Mouse (Mus musculus) megakaryocyte, adult 5-6 weeks (primary cell): ENCODE measurements around the gene Mapkapk2. TPM values are rescaled to one million over a fixed set of nuclear protein-coding genes. Genes with fewer than 3 reads are reported as not detected.

ENCODE experiments used
- ATAC-seq: 2 replicates; pipeline ENCODE4 v1.8.0; 2016; ENCODE audit warnings: mild to moderate bottlenecking, inconsistent platforms; ENCODE audit not compliant: poor library complexity, severe bottlenecking
- total RNA-seq, 2 experiments: library from RNA; stranded (forward) in 1 of 2; stranded (reverse) in 1 of 2; fragments of 153-499, 151-499 nt in 1 of 2; fragments of 221-1000, 200-1000 nt in 1 of 2; gene quantifications; 2 replicates each; pipeline versions ENCODE4 v1.2.3 to v1.2.4; 2015 to 2017

Mapkapk2 gene
- total RNA-seq, 2 experiments from 2014 or later = 215 to 216 TPM

DNA sequence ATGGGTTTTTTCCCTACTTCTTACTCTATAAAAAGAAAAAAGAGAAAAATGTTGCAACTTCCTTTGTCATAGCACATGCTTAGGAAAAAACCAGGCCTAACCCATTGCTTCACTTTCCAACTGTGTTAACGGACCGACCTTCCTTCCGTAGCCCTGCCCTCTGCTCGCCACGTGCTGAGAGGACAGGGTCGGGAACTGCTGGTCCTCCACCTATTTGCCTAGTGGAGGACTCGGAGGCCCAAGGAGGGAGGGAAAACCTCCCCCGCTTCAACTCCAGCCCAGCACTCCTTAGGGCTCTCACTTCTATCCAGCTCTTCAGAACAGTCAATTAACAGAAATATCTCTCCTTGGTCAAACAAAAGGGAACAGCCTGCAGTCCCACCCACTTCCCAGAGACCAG lies 13.3 kb downstream of the Mapkapk2 start:
- ATAC-seq = peak; percentile 67

DNA sequence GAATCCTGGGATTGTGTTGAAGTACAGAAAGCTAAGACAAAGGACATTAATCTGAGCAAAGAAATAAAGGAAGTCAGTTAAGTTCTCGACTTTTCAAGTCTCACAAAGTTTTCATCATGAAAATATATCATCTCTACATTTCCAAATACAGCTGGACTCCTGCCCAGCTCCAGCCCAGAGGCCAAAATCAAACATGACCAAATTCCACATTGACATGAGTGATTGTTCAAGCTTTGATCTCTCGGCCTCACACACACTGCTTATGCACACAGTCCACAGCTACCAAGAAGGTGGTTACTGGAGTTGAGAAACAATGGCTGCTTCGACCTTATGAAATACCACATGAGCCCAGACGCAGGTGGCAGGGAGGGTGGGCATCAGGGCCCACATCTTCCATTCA lies 14.0 kb downstream of the Mapkapk2 start:
- no peak; the same call in 1 of the 2 replicates for ATAC-seq

DNA sequence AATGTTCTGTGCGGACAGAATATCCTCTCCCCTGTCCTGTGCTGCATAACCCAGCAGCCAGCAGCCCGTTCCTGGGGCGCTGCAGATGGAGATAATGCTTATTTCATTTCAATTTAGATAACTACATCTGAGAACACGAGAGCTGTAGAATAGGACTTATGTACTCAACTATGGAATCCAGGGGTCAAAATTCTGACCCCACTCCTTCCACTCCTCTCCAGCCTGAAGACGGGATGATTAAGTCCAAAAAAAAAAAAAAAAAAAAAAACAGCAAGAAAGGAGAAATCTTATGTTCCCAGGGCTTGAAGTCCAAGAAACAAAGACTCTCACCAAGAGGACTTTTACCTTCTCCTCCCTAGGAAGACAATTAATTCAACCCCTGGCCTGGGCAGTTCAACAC lies 14.5 kb downstream of the Mapkapk2 start:
- no peak for ATAC-seq

DNA sequence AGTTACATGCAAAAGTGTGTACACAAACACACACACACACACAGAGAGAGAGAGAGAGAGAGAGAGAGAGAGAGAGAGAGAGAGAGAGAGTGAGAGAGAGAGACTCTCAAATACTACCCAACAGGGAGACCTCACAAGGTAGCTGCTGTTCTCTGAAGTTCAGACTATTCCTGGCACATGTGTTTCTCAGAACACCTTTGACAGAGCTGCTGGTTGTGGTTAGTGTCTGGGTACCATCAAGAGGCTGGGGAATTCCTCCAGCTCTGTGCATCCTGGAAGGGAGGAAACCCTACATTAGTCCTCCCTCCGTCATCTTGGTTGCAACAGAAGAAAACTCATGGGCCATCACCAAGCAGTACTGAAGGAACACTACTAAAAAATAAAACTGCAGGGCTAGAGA lies 16.9 kb downstream of the Mapkapk2 start:
- no peak for ATAC-seq

DNA sequence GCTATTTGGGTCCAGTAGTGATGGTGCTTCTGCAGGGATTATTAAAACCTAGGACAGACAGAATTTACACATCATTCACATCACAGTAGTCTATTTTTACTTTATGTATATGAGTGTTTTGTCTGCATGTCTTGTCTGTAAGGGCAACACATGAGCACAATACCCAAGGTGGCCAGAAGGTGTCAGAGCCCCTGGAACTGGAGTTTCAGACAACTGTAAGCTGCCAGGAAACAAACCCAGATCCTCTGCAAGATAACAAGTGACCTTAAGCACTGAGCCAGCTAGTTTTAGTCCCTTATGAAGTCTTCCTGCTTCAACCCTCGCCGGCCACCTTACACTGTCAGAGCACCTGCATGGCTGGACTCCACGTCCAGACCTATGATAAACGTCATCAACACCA lies 17.9 kb downstream of the Mapkapk2 start:
- ATAC-seq = peak; percentile 27; the same call in 1 of the 2 replicates

DNA sequence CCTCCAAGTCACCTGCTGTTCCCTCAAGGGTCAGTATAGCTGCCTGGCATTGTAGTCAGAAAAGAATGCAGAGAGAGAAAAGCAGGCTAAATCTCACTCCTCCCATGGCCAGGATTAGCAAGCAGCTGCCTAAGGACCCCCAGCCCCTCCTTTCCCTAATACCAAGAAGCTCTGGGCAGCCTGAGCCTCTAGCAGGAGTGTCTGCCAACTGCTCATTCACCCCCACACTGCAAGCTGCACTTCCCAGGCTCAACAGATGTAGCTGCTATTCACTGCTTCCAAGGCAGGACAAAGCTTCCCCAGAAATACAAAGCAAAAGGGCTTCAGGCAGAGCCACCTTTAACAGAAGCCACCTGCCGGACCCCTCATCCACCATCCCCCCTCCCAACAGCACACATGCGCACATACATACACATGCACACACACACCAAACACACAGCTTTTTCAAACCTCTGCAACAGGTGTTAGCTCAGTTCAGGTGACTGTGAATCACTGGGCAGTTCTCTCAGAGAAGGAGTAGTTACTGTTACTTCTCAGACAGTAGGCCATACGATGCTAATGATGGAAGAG lies 18.8 kb downstream of the Mapkapk2 start:
- no peak for ATAC-seq

DNA sequence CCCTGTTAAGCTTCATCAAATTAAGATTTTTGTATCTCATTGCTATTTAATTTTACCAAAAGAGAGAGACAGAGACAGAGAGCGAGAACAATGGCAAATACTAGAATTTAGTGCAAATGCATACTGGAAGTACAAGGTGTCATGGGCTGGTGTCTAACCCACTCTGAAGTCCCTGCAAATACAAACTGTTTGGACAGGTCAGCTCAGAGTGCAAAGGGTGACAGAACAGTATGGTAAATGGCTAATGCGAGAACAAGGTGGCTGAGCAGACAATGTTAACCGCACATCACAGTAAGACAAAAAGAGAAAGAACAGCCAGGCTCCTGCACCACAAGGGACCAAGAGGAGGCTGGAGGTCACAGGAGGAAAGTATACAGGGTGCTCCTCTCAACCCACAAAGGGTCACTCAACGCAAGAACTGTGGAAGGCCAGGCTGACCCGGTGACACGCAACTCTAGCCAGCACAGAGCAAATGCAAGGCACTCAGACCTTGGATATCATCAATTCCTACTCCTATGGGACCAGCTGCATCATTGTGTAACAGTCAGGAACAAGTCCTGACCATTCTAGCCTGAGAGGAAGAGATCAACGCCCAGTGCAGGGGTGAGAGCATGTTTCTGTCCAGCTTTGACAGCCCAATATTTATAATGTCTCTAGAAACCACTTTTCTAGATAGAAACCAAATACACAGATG lies 22.4 kb downstream of the Mapkapk2 start:
- no peak for ATAC-seq

DNA sequence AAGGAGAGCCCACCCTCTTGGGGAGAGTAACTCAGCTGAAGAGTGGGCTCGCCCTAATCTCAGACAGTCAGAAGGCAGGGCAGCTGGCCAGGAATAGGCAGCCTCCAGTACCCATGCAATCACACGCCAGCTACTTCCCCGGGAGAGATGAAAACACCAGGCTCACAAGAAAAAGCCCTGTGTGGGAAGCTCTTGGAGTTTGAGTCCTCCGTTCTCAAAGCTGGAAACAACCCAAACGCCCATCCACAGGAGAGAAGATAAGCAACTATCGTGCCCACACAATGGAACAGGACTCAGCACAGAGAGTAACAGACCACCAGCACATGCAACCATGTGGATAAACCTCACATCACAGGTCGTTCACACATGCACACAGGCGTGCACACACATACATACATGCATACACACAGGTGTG lies 23.1 kb downstream of the Mapkapk2 start:
- no peak for ATAC-seq

DNA sequence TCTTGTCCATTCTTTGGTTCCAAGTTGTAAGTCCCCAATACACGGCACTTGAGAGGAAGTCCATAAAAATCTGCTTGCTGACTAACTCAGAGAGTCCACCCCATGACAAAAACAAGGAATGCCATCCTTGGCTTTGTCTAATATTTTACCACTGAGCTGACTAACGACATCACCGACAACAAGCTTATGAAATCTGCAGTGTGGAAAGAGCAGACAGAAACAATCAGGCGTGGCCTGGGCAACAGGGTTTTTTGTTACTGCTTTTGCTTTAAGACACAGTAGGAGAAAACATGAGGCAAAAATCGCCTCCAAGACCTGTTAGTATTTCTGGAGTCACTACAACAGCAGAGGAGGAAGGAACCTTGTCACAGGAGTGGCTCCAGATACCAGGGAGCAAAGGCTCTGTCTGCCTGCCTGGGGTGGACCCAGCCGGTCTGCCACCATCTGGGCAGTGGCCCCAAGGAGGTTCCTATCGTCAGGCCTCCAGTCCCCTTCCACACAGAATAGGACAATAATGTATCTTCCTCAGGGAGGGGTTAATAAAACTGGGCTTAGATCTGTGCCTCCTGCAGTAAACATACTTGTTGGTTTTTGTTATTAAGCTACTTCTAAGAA lies 25.1 kb downstream of the Mapkapk2 start:
- peak; percentile 35 for ATAC-seq

DNA sequence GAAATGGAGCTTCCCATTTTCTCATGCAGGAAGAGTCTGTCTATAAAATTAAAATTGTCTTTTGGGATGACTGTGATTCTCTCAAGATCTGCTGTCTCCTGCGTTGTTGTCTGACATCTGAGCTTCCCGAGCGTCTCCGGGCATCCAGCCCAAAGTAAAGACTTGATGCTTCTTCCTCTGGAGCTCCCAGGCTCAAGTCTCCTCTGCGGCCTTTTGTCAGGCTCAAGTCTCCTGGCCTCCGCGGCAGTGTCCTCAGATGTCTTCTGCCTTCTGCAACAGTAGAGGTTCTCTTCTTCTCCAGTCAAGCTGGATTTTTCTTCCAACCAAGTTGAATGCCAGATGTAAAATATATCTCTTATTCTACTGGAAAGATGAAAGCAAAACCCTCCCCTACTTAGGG lies 28.6 kb downstream of the Mapkapk2 start:
- ATAC-seq = no peak

DNA sequence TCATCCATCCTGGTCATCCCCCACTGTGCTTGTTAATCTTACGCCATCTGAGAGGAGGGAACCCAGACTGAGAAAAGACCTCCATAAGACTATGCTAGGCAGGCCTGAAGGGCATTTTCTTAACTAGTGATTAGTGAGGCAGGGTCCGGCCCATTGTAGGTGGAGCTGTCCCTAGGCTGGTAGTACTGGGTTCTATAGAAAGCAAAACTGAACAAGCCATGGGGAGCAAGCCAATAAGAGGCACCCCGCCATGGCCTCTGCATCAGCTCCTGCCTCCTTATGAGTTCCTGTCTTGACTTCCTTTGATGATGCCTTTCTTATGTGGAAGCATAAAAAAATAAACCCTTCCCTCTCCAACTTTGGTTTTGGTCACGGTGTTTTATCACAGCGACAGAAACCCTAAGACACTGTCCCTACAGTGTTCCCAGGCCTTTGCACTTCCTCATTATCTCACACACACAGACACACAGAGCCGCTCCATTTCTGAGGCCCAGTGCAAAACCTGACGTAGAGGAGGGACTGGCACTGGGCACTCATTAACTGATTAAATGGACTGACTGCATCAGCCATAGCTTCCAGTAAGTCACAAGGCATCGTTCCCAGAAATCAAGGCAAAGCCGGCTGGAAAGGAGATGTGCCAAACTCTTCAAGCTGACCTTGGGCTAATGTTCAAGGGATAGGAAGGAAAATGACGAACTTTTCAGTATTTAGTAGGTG lies 29.5 kb downstream of the Mapkapk2 start:
- peak; percentile 69 for ATAC-seq

DNA sequence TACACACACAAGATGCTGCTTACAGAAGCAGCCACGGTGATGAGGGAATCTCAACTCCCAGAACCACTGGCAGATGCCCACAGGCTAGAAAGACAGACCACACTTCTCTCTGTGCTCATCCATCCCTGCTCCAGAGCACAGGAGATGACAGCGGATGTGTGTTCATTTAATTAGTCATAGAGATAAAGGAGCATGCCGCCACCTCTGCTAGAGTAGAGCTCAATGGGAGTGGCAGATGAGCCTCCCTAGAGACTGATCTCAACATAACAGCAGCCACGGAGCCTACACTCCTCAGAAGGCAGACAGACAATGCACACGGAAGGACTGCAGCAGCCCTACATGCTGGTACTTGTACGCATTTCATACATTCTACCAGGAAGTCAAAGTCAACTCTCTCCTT lies 33.4 kb downstream of the Mapkapk2 start:
- no peak for ATAC-seq

DNA sequence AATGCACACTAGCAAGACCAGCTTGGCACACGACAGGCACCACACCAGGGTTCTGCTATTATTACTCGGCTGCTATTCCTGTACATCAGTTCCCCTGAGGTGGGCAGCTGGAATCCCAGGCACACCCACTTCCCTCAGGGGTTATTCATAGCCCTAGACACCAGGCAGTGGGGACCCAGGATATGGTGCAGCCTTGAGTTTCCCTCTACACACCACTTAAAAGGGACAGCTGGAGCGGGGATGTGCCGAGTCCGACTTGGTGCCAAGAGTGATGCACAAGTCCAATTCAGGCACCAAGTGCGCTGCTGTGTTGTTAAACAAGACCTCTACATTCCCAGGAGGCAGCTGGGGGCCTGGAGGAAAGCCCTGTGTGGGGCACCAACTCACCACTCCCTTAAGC lies 34.8 kb downstream of the Mapkapk2 start:
- ATAC-seq = no peak

DNA sequence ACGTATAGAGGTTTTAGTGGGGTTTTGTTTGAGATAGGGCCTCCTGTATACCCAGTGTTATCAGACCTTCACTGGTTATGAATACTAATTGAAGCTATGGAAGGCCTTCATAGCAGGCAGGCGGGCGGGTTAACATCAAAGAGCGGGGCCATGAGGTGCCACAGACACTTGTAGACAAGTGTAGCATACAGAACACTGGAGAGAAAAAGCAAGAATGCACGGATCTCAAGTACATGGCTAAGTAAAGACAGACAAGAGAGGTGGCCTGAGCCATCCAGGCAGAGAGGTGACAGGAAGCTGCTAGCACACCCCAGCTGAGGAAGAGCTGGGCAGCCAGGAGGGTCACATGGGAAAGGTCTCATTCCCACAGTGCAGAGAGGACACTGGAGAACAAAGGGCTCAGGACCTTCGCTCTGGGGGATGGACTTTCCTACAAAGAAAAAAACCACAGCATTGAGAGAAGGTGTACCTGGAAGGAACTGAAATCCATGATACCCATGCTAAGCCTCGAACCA lies 35.8 kb downstream of the Mapkapk2 start:
- no peak for ATAC-seq

DNA sequence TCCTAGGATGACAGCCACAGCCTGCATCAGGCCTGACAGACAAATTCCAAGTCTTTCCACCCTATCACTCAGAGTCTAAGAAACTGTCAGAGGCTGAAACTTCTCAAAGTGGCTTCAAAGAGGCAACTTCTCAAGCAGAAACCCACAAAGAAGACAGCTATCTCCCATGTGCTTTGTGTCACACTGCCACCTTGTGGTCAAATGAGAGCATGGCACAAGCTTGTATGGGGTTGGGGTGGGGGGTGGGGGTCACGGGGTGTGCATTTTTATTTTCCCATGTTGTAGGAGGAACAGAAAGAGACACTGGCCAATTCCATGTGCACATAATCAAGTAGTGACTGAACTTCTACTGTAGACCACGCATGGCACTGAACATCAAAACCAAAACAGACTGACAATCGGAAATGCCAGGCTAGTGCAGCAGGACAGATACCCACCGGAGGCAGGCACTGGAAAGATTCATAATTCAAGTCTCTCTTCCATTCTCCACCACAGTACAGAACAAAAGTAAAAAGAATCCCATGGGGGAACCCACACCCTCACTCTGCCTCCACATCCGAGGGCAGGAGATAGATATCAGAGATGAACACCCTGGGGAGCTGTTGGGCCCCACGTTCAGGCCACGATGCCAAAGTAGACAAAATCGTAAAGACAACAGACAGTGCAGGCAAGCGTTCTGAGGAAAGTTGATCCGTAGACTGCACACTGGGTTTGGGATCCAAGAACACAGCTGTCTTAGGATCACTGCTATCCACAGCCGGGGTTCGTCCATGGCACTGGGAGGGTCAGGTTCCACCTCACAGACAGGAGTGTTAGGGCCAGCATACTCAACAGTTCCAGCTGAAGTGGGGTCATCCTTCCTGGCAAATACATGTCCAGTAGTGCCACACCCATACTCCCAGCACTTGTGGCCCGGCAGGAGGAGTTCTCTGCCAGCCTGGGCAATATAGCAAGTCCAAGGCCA lies 37.1 kb downstream of the Mapkapk2 start:
- ATAC-seq = peak; percentile 57

DNA sequence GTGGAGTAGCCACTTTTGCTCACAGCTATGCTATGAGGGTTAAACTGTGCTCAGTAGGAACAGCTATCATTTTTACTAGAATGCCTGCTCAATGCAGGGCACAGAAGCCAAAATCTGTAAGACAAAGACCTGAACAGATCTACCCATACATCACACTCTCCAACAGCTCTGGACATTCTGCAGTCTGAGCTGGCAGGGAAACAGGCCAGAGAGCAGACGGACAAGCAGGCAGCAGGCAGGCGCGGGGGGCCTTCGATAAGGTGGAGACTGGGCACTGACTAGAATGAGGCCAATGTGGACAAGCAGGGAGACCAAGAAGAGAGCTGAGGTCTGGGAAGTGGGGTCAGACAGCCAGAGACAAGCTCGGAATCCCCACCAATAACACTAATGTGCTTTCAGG lies 37.8 kb downstream of the Mapkapk2 start:
- ATAC-seq = no peak

DNA sequence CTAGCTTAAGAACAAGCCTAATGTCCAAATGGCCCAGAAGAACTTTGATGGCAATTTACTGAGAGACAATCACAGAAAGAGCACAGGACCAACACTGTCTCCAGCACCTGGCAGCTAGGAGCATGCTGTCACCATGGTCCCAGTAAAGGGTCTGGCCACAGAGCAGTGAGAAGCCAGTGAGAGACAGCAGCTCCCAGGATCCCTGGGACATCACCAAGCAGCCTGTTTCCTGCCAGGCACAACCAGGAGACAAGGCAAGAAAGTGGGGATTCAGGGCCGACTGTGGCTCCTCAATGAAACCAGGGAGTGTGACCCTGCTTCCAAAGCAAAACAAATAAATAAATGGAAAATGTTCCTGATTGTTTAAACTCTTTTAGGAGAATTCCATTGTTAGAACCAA lies 38.2 kb downstream of the Mapkapk2 start:
- ATAC-seq = no peak

DNA sequence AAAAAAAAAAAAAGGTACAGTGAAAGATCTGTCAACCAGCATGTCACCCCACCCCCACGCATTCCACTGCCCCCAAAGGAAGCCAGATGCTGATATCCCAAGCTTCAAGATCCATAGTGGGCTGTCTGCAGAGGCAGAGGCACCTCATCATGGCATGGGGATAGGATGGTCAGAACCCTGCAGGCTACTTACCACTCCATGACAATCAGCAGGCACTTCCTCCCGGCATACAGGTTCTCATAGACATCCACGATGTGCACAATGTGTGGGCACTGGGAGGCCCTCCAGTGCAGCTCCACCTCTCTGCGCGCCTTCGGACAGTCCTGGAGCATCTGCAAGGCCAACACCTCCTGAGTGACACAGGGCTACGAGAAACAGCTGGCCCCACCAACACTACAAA lies 39.2 kb downstream of the Mapkapk2 start:
- no peak for ATAC-seq

DNA sequence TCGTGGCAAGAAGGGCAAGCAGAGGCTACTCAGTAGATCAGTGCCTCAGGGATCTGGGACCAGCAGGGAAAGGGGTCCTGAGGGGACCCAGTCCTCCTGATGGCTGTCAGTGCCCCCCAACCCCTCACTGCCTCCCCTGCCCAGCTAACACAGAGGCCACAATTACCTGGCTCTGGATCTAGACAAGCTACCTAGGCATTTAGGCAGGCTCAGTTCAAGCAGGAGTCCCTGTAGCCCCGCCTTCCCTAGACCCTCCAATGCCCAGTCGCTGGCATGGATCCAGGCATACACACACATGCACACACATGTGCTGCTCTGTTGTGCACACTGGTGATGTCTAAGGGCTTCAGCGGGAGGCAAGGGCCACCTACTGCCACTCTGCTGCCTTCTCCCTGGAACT lies 43.4 kb downstream of the Mapkapk2 start:
- no peak for ATAC-seq

DNA sequence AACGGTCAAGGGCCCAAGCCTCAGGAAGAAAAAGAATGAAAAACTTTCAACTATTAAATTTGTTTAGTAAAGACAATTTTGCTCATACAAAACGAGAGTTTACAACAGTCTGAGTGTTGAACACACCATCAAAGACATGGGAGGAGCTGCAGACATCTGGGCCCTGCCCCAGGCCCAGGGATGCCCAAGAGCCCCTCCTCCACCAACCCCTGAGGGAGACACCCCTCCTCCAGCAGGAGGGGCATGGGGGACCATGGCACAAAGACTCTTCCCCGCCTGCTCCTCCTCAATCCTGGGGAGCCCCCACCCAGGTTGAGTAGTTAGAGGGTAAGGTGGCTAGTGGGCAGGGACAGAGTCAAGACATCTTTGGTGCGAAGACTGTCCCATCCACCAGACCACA lies 44.0 kb downstream of the Mapkapk2 start:
- ATAC-seq = no peak
